Mouse (Mus musculus) myocyte (in vitro differentiated cells): ENCODE results near the gene Fanci.

ENCODE experiments used
- CEBPB ChIP-seq: IDR thresholded peaks from 2 replicates; pipeline ENCODE4 v1.6.1; 2011; ENCODE audit warnings: mild to moderate bottlenecking, moderate library complexity; ENCODE audit not compliant: poor library complexity, insufficient read depth, severe bottlenecking
- E2F4 ChIP-seq: IDR thresholded peaks from one replicate; pipeline ENCODE4 v1.6.1; 2011; ENCODE audit warnings: mild to moderate bottlenecking, control low read depth, moderate library complexity; ENCODE audit not compliant: insufficient read depth
- MAX ChIP-seq: IDR thresholded peaks from one replicate; pipeline ENCODE4 v1.6.1; 2011; ENCODE audit warnings: low read depth, mild to moderate bottlenecking, control low read depth
- MYOD1 ChIP-seq, 3 experiments: IDR thresholded peaks; one replicate each; pipeline ENCODE4 v1.6.1; 2011; ENCODE audit warnings: control low read depth in 2 of 3, low read depth in 2 of 3, mild to moderate bottlenecking in 2 of 3, moderate library complexity in 1 of 3; ENCODE audit not compliant: insufficient read length in 2 of 3, control insufficient read depth in 1 of 3
- MYOG ChIP-seq, 3 experiments: IDR thresholded peaks; one replicate each; pipeline ENCODE4 v1.6.1; 2011; ENCODE audit warnings: control low read depth in 2 of 3, low read depth in 2 of 3, mild to moderate bottlenecking in 2 of 3; ENCODE audit not compliant: insufficient read length in 2 of 3, control insufficient read depth in 1 of 3, insufficient read depth in 1 of 3
- POLR2A ChIP-seq: IDR thresholded peaks from one replicate; pipeline ENCODE4 v1.6.1; 2011; ENCODE audit warnings: low read depth, mild to moderate bottlenecking, control low read depth, moderate library complexity; ENCODE audit not compliant: insufficient read length
- POLR2AphosphoS2 ChIP-seq: IDR thresholded peaks from one replicate; pipeline ENCODE4 v1.6.1; 2011; ENCODE audit warnings: low read depth, control low read depth; ENCODE audit not compliant: insufficient read length
- SRF ChIP-seq: IDR thresholded peaks from one replicate; pipeline ENCODE4 v1.6.1; 2011; ENCODE audit warnings: low read depth; ENCODE audit not compliant: control insufficient read depth, insufficient read length
- TCF12 ChIP-seq: IDR thresholded peaks from one replicate; pipeline ENCODE4 v1.6.1; 2011; ENCODE audit warnings: mild to moderate bottlenecking, control low read depth; ENCODE audit not compliant: poor library complexity, insufficient read depth, severe bottlenecking
- TCF3 ChIP-seq: IDR thresholded peaks from one replicate; pipeline ENCODE4 v1.6.1; 2011; ENCODE audit warnings: low read depth, control low read depth; ENCODE audit not compliant: insufficient read length
- USF1 ChIP-seq: IDR thresholded peaks from one replicate; pipeline ENCODE4 v1.6.1; 2011; ENCODE audit warnings: low read depth, mild to moderate bottlenecking, control low read depth, moderate library complexity

DNA sequence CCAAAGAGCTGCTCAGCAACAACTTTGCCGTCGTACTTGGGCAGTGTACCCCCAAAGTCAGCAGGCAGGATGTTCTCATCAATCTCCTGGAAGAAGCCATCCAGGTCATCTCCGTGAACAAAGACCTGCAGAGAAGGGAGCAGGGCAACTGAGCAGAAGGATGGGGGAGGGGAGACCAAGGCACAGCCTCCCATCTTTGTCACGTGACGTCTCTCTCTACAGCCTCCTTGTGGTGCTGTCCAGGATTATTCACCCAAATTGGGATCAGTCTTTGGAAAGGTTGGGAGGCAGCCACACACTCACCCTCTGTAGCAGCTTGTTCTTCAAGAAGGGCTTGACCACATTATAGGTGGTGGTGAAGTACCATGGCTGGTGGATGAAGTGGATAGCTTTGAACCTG, 16.1 kb upstream of the Fanci start:
- TF ChIP-seq POLR2A (no peak), E2F4 (no peak), USF1 (no peak), CEBPB (no peak), MAX (no peak), TCF12 (no peak), MYOD1 (IDR thresholded peaks at IDR 0.05; ENCODE audit: control insufficient read depth in 1 of 3, insufficient read length in 2 of 3, low read depth in 2 of 3) (no peak), MYOG (IDR thresholded peaks at IDR 0.05; ENCODE audit: control insufficient read depth in 1 of 3, insufficient read depth in 1 of 3, insufficient read length in 2 of 3, low read depth in 2 of 3) (no peak), TCF3 (no peak), SRF (no peak), POLR2AphosphoS2 (no peak)
